Mouse (Mus musculus) forelimb bud, embryonic 11.5 days (tissue): Measurements from ENCODE around the gene Dnpep.
A peak's percentile ranks its signal among the peaks of the same experiment; 100 is the strongest.

Experiments used
- DNase-seq: peaks from one replicate; pipeline ENCODE4 v3.0.0-alpha.2; 2012; ENCODE audit warnings: low read depth, low spot score

The Dnpep gene

DNA sequence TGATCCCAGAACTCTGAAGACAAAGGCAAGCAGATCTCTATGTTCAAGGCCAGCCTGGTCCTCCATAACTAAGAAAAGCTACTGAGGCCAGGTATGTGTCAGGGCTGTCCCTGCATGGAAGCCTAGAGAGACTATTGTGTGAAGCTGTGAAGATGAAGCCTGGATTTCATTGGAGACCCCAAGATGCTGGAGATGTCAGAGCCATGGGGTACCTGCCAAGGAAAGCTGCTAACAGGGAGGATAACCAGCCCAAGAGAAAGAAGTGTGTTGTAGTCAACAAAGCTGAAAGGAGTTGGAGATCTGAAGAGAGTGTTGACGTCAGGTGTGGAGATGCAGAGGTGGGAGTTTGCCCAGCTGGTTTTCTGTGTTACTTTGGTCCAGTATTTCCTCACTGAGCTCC, 13.5 kb upstream of the Dnpep start:
- DNase-seq, result no peak

GRCm38 (mm10) chr1:75327461-75327860, 9.7 kb upstream of the Dnpep start:
- DNase-seq, result no peak

DNA sequence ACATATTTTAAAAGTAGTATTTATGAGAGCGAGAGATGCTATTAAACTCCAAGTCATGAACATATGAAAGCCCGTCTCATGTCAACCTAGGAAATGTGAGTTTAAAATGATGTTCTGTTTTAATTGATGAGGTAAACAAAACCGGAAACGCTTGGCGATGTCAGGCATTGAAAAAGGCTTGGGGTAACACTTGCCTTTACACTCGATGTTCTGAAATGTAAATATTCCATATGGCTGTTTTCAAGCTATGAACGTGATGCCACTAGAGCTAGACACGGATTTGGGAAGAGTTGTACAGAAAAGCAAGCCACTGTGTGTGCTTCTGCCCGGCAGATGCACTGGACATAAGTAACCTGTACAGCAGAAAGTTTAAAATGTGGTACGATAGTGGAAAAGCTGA, 1.4 kb upstream of the Dnpep start:
- no peak for DNase-seq

GRCm38 (mm10) chr1:75318736-75319135, 946 bp upstream of the Dnpep start:
- DNase-seq, result no peak

DNA sequence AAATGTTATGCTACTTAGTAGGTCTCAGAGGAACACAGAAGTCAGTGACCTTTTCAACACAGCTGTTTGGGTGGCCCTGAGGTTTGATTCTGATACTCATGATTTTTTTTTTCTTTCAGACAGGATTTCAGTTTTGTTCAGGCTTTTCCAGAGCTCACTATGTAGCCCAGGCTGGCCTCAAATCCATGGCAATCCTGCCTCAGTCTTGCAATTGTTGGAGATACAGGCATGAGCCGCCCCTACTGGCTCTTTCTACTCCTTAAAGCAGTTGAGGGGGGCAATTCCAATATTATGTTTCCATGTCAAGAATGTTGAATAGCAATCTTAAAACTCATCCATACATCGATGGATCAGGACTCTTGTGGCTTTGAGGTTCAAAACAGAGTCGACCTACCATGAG, 511 bp upstream of the Dnpep start:
- DNase-seq, result no peak

DNA sequence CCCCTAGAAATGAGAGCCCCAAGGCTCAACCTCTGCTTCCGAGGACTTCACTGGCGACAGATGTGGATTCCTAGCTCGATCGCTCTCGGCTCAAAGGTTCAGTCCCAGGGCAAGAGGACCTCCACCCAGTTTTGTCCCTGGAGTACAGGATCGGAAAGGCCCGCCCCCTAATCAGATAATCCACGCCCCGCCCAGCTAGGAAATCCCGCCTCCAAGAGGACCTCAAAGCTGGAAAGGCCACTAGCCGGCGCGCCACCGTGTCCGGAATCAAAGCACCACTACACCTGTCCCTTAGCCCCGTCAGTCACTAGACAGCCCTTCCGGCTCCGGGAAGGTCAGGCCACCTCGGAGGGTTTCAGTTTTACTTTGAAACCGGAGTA, 939 bp downstream of the Dnpep start:
- DNase-seq, result peak; percentile 71

DNA sequence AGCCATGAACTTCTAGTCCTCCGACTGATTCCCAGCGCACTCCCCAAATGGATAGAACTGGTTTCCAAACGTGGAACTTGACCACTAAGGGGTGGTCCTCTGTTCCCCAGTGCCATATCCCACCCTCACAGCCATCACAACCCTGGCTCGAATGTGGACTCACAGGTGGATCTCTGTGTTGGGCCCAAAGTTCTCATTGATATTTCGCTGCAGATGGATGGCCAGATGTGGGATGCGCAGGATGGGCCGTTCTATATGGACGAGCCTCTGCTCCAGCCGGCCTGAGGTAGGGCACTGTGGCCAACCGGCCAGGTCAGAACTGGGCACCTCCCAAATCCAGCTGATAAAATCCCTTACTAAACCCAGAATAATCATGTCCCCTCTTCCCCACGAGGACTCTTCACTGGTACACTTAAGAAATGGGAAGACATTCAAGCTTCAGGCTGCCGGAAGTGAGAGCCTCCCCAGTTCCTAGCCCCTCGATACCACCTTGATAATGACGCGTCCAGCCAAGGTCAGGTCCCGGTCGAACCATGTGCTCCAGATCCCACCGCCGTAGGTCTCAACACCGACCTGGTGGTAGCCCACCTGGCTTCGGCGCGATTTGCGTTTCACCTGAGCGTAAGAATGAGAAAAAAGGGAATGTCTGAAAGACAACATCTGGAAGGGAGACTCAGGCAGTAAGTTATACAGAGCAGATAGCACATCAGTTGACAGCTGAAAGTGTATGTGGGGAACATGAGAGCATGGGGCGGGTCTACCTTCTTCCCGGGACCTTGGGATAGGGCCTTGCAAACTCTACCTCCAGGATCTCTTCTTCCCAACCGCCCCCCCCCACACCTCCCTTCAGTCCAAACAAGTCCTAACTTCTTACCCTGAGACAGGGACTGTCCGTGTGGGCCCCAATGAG, 2.1 kb downstream of the Dnpep start:
- no peak for DNase-seq

DNA sequence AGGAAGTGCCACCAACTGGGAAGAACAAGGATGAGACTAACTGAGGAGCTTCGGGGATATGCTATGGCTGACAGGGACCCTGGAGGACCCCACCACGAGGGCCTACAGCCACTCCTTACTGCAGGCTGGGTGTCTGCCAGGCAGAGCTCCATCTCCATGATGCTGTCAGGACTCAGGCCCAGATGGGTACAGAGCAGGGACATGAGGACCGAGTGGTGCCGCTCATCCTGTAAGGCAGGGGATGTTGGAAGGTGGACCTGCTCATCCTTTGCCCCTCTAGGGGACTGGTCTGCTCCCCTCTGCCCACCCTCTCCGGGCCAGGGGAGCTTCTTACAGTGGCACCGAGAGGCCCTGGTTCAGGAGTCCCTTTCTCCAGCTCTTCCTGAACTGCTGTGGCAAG, 2.8 kb downstream of the Dnpep start:
- no peak for DNase-seq

DNA sequence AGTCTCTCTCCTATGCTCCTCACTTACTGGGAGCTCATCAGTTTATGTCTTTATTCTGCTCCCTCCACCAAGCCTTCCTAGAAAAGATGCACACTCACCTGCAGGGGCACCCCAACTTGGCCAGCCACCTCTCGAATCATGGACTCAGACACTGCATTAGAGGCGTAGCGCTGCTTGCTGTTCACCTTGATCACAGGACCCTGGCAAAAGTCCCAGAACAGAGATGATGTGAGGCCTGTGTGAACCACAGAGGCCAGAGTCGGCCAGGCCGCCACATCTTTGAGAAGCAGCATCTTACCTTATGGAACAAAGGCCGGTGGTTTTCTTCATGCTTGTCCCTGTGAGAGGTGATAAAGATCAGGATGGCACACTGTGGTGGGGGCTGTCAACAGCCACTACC, 6.1 kb downstream of the Dnpep start:
- no peak for DNase-seq

- DNase-seq, result no peak
These were observed 13.1 kb downstream of the Dnpep start for GRCm38 (mm10) chr1:75304662-75305061.

- DNase-seq, result no peak
These were observed 23.5 kb downstream of the Dnpep start for GRCm38 (mm10) chr1:75294294-75294693.

- DNase-seq, result no peak
These were observed 24.5 kb downstream of the Dnpep start for GRCm38 (mm10) chr1:75293331-75293701.

DNA sequence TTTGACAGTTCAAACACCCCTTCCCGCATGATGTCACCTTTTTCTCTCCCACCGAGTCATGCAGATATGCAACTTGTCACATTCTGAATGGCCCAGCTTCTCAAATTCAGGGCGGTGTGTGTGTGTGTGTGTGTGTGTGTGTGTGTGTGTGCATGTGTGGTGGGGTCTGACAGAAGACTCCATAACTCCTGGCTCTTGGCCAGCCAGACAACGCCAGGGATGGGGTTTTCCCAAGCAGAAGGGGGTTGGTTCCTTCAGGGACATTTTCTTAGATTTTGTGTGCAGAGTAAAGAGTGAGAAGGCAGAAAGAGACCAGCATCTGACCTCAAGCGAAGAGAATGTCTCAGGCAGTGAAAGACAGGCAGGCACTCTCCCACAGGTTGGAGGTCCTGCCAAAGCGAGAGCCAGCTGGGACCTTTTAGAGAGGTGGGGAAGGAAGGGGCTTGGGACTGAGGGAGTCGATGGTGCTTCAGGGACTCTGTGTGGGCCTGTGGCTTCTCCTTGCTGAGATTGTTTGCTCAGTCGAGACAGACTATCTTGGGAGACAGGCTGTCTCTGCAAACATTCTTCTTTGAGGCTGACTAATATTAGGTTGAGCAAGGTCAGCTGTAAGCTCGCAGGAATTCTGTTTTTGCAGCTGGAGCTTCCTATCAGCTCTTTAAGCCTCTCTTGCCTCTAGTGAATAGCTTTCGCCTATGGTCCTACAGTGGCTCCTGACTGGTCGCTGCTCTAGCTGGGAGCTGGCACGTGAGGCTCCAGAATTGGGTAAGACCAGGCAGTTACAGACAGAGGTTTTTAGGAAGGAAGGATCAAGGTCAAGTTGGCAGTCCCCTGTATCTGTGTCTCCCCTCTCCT, 25.1 kb downstream of the Dnpep start:
- no peak for DNase-seq

- DNase-seq, result no peak
These were observed 26.5 kb downstream of the Dnpep start for GRCm38 (mm10) chr1:75291321-75291720.

- DNase-seq, result peak; percentile 11
These were observed 27.2 kb downstream of the Dnpep start for GRCm38 (mm10) chr1:75290582-75290981.

- DNase-seq, result no peak
These were observed 27.8 kb downstream of the Dnpep start for GRCm38 (mm10) chr1:75289888-75290431.

- peak; percentile 36 for DNase-seq
These were observed 28.4 kb downstream of the Dnpep start for GRCm38 (mm10) chr1:75289376-75289775.

- no peak for DNase-seq
These were observed 32.9 kb downstream of the Dnpep start for GRCm38 (mm10) chr1:75284911-75285310.

DNA sequence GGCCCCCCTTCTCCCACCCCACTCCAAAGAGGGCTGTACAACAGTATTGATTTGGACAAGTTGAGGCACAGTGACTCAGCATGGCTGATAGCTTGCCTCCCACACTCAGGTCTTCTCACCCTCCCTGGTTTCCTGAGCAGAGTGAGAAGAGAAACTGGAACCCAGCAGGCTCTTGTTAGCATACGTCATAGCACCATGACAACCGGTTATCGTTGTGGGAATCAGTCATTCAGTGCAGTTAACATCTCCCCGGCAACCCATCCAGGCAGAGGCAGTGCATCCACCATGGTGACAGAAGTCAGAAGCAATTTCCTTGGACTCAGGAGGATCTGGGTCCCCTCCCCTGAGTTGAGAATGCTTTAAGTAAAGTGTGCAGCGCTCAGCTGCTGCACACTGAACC, 34.8 kb downstream of the Dnpep start:
- no peak for DNase-seq

GRCm38 (mm10) chr1:75278228-75278627, 39.6 kb downstream of the Dnpep start, which contains the start of gene Resp18:
TSS of gene Resp18 (minus strand) at chr1:75278415.
- DNase-seq, result no peak

GRCm38 (mm10) chr1:75277195-75278188, 40.3 kb downstream of the Dnpep start:
- DNase-seq, result peak; percentile 72
